Mouse (Mus musculus) CH12.LX (cell line): ENCODE data around the gene Ppp1r18.

Experiments
- CHD2 ChIP-seq: IDR thresholded peaks from 2 replicates; pipeline ENCODE4 v1.6.1; 2011; ENCODE audit warnings: low read length, improper control_type of control experiment
- CTCF ChIP-seq, 2 experiments: IDR thresholded peaks in 1 of 2; conservative IDR thresholded peaks in 1 of 2; 2 replicates each; pipeline ENCODE4 v1.5.1; 2011 to 2012; ENCODE audit warnings: low read depth in 2 of 2, low read length in 2 of 2, improper control_type of control experiment in 1 of 2, inconsistent platforms in 1 of 2, mild to moderate bottlenecking in 1 of 2, moderate library complexity in 1 of 2
- E2F4 ChIP-seq: IDR thresholded peaks from 2 replicates; pipeline ENCODE4 v1.6.1; 2011; ENCODE audit warnings: low read depth, low read length, improper control_type of control experiment; ENCODE audit not compliant: insufficient replicate concordance
- EP300 ChIP-seq: IDR thresholded peaks from 2 replicates; pipeline ENCODE4 v1.6.1; 2011; ENCODE audit warnings: low read length, improper control_type of control experiment
- GABPA ChIP-seq: IDR thresholded peaks from 2 replicates; pipeline ENCODE4 v1.6.1; 2012; ENCODE audit warnings: low read depth, low read length, improper control_type of control experiment, inconsistent platforms; ENCODE audit not compliant: insufficient replicate concordance
- HCFC1 ChIP-seq: IDR thresholded peaks from 2 replicates; pipeline ENCODE4 v1.6.1; 2012; ENCODE audit warnings: low read depth, mild to moderate bottlenecking, inconsistent platforms, low read length, improper control_type of control experiment
- KAT2A ChIP-seq: IDR thresholded peaks from 2 replicates; pipeline ENCODE4 v1.6.1; 2012; ENCODE audit warnings: low read length, improper control_type of control experiment, inconsistent platforms; ENCODE audit not compliant: insufficient replicate concordance
- MAFK ChIP-seq: IDR thresholded peaks from 2 replicates; pipeline ENCODE4 v1.6.1; 2011; ENCODE audit warnings: low read length, improper control_type of control experiment; ENCODE audit not compliant: insufficient replicate concordance
- MYC ChIP-seq: IDR thresholded peaks from 2 replicates; pipeline ENCODE4 v1.6.1; 2011; ENCODE audit warnings: low read depth, mild to moderate bottlenecking, improper control_type of control experiment, low read length
- POLR2A ChIP-seq: IDR thresholded peaks from 2 replicates; pipeline ENCODE4 v1.6.1; 2011; ENCODE audit warnings: low read depth, mild to moderate bottlenecking, improper control_type of control experiment, low read length
- POLR2AphosphoS2 ChIP-seq: IDR thresholded peaks from 2 replicates; pipeline ENCODE4 v1.6.1; 2011; ENCODE audit warnings: low read depth, low read length, improper control_type of control experiment
- TBP ChIP-seq: conservative IDR thresholded peaks from 2 replicates; pipeline ENCODE4 v1.6.1; 2011; ENCODE audit warnings: low read depth, low read length, improper control_type of control experiment
- TCF12 ChIP-seq: IDR thresholded peaks from 2 replicates; pipeline ENCODE4 v1.6.1; 2014; ENCODE audit warnings: low read depth, mild to moderate bottlenecking, inconsistent platforms, low read length, improper control_type of control experiment
- UBTF ChIP-seq: IDR thresholded peaks from 2 replicates; pipeline ENCODE4 v1.6.1; 2012; ENCODE audit warnings: low read depth, mild to moderate bottlenecking, inconsistent platforms, low read length, improper control_type of control experiment, moderate library complexity

GRCm38 (mm10) chr17:35864832-35865353 lies 500 bp upstream of the Ppp1r18 start:
- no peak for TF ChIP-seq GABPA
- TF ChIP-seq POLR2A, result no peak
- no peak for TF ChIP-seq CTCF (conservative IDR thresholded peaks at IDR 0.05 in 1 of 2, IDR thresholded peaks at IDR 0.05 in 1 of 2; ENCODE audit: low read depth in 2 of 2, low read length in 2 of 2)
- no peak for TF ChIP-seq KAT2A
- no peak for TF ChIP-seq MYC
- TF ChIP-seq CHD2, result no peak
- TF ChIP-seq EP300, result no peak
- TF ChIP-seq TCF12, result no peak
- no peak for TF ChIP-seq TBP
- no peak for TF ChIP-seq UBTF
- no peak for TF ChIP-seq POLR2AphosphoS2
- TF ChIP-seq HCFC1, result no peak
- no peak for TF ChIP-seq MAFK
- no peak for TF ChIP-seq E2F4
